Mouse (Mus musculus) hindbrain, embryonic 16.5 days (tissue): ENCODE results near the gene Clmn. TPM values are rescaled to one million over a fixed set of nuclear protein-coding genes. Genes with fewer than 3 reads are reported as not detected.
A peak's percentile ranks its signal among the peaks of the same experiment; 100 is the strongest.
"Not testable (repeated sequence)": the region's sequence is repeated elsewhere in the genome, so short reads cannot be mapped to it uniquely, and the experiment has no call there.

ENCODE experiments used
- ATAC-seq: fragments of 200-750 bp; cut with Nextera tagmentation; 2 replicates; pipeline ENCODE4 v1.8.0; 2017; ENCODE audit warnings: moderate TSS enrichment, moderate library complexity
- H3K27ac ChIP-seq: fragments of 300-500 bp; sonication (generic); 2 replicates; pipeline ENCODE4 v1.5.1; 2014; ENCODE audit warnings: low read depth, mild to moderate bottlenecking, control low read depth, low read length, moderate library complexity
- H3K27me3 ChIP-seq: fragments of 300-500 bp; sonication (generic); replicated peaks from 2 replicates; pipeline ENCODE4 v1.6.1; 2014; ENCODE audit warnings: low read length; ENCODE audit not compliant: control insufficient read depth, insufficient read depth
- H3K36me3 ChIP-seq: fragments of 300-500 bp; sonication (generic); 2 replicates; pipeline ENCODE4 v1.6.1; 2014; ENCODE audit warnings: mild to moderate bottlenecking, low read length, moderate library complexity, mixed read lengths; ENCODE audit not compliant: control insufficient read depth, insufficient read depth
- H3K4me1 ChIP-seq: fragments of 300-500 bp; sonication (generic); 2 replicates; pipeline ENCODE4 v1.6.1; 2014; ENCODE audit warnings: low read depth, low read length; ENCODE audit not compliant: control insufficient read depth, insufficient read depth
- H3K4me2 ChIP-seq: fragments of 300-500 bp; sonication (generic); 2 replicates; pipeline ENCODE4 v1.6.1; 2014; ENCODE audit warnings: mild to moderate bottlenecking, low read length, control low read depth, moderate library complexity
- H3K4me3 ChIP-seq: fragments of 300-500 bp; sonication (generic); 2 replicates; pipeline ENCODE4 v1.5.1; 2014; ENCODE audit warnings: mild to moderate bottlenecking, low read length, control low read depth, moderate library complexity
- H3K9ac ChIP-seq: fragments of 300-500 bp; sonication (generic); 2 replicates; pipeline ENCODE4 v1.6.1; 2014; ENCODE audit warnings: low read depth, mild to moderate bottlenecking, control low read depth, low read length, moderate library complexity
- H3K9me3 ChIP-seq: fragments of 300-500 bp; sonication (generic); 2 replicates; pipeline ENCODE4 v1.6.1; 2014; ENCODE audit warnings: mild to moderate bottlenecking, low read length, moderate library complexity; ENCODE audit not compliant: control insufficient read depth
- WGBS: fragments of 180-500 bp; shearing (Covaris S2); extraction: QIAGEN DNeasy Blood & Tissue Kit; methylation state at CpG from one replicate; pipeline ENCODE4 v1.1.7; 2014; 5-methylcytosine and 5-hydroxymethylcytosine counted together
- polyA plus RNA-seq: library from polyadenylated mRNA; unstranded; fragments of >200 nt; fragmentation: Nextera tagmentation; extraction: Ambion mirVana; gene quantifications from 2 replicates; pipeline ENCODE4 v1.2.1, GENCODE M21; 2015

Clmn gene
- polyA plus RNA-seq, 1 experiment from 2014 or later: 1.2 TPM

- Histone ChIP-seq H3K27me3 (no peaks in the 10 kb centered on the region), H3K36me3 (no peaks in the 10 kb centered on the region), H3K27ac (no peak overlapping the region), H3K9ac (no peak overlapping the region), H3K9me3 (no peaks in the 10 kb centered on the region), H3K4me2 (no peak overlapping the region), H3K4me1 (no peaks in the 10 kb centered on the region; the same call in none of the 2 replicates), H3K4me3 (no peak overlapping the region)
- ATAC-seq: 0 out of 2 replicates have a peak, but pooled peaks have one; percentile 38
- 46% methylated on average over 6 of the region's 6 CpGs for WGBS
These were observed 35.1 kb downstream of the Clmn start for GRCm38 (mm10) chr12:104829596-104830282.

- H3K4me2 ChIP-seq, ATAC-seq, H3K4me1 ChIP-seq, H3K9ac ChIP-seq, H3K36me3 ChIP-seq, H3K4me3 ChIP-seq, H3K9me3 ChIP-seq, H3K27ac ChIP-seq, H3K27me3 ChIP-seq: not testable (repeated sequence)
- 82% methylated on average over 4 of the region's 4 CpGs for WGBS
These were observed 35.9 kb downstream of the Clmn start for GRCm38 (mm10) chr12:104828986-104829385.

- Histone ChIP-seq H3K27ac (no peak overlapping the region), H3K4me1 (no peaks in the 10 kb centered on the region; the same call in none of the 2 replicates), H3K36me3 (no peaks in the 10 kb centered on the region), H3K9me3 (no peaks in the 10 kb centered on the region), H3K27me3 (no peaks in the 10 kb centered on the region), H3K4me2 (no peak overlapping the region), H3K9ac (no peak overlapping the region), H3K4me3 (no peak overlapping the region)
- WGBS: 39% methylated on average over 6 of the region's 6 CpGs
- no peak for ATAC-seq
These were observed 37.2 kb downstream of the Clmn start for GRCm38 (mm10) chr12:104827721-104828120.

DNA sequence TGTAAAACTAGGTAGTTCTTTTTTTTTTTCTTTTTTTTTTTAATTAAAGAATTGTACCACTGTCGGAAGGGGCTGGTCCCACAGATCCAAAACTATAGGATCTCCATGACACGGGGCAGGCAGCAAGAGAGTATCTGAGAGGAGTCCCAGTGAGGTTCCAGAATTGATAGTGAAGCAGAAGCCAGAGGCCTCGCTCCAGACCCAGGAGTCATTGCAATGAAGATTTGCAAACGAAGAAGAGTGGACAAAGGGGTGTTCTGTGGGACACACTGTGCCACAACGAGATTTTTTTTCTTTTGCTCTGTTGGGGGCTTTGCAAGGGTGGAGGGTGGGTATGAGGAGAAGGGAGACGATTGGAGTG is 40.0 kb downstream of the Clmn start:
- 38% methylated on average over 6 of the region's 6 CpGs for WGBS
- no peak overlapping the region for H3K4me2 ChIP-seq
- ATAC-seq: no peak
- H3K36me3 ChIP-seq: no peaks in the 10 kb centered on the region
- no peak overlapping the region for H3K9ac ChIP-seq
- H3K4me1 ChIP-seq: no peaks in the 10 kb centered on the region; the same call in none of the 2 replicates
- H3K4me3 ChIP-seq: no peak overlapping the region
- H3K9me3 ChIP-seq: no peaks in the 10 kb centered on the region
- H3K27me3 ChIP-seq: no peaks in the 10 kb centered on the region
- no peak overlapping the region for H3K27ac ChIP-seq

GRCm38 (mm10) chr12:104824244-104824906 is 40.5 kb downstream of the Clmn start:
- Histone ChIP-seq H3K27me3 (no peaks in the 10 kb centered on the region), H3K27ac (no peak overlapping the region), H3K9me3 (no peaks in the 10 kb centered on the region), H3K4me1 (no peaks in the 10 kb centered on the region; the same call in none of the 2 replicates), H3K9ac (no peak overlapping the region), H3K36me3 (no peaks in the 10 kb centered on the region), H3K4me3 (no peak overlapping the region), H3K4me2 (no peak overlapping the region)
- peak; percentile 73 for ATAC-seq
- 77% methylated on average over 12 of the region's 12 CpGs for WGBS

DNA sequence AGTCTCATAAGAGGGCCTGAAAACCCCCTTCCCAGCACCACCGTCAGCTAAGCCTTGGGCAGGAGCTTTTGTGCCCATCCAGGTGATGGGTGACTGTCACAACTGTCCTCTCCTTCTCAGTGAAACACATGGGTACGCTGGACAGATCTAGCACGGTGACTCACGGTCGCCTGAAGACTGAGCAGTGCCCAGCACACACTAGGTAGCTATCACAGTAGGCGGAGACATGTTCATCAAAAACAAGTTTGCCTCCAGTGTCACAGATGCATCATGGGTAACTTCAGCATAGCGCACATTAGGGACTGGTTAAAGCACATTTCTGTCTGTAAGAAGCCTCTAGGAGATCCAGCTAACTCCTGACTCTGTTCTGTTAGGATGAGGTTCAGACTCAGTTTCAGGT is 41.2 kb downstream of the Clmn start:
- no peak for ATAC-seq
- Histone ChIP-seq H3K4me3 (no peak overlapping the region), H3K4me1 (no peaks in the 10 kb centered on the region; the same call in none of the 2 replicates), H3K27ac (no peak overlapping the region), H3K27me3 (no peaks in the 10 kb centered on the region), H3K9me3 (no peaks in the 10 kb centered on the region), H3K36me3 (no peaks in the 10 kb centered on the region), H3K9ac (no peak overlapping the region), H3K4me2 (no peak overlapping the region)
- WGBS: 91% methylated on average over 7 of the region's 7 CpGs

DNA sequence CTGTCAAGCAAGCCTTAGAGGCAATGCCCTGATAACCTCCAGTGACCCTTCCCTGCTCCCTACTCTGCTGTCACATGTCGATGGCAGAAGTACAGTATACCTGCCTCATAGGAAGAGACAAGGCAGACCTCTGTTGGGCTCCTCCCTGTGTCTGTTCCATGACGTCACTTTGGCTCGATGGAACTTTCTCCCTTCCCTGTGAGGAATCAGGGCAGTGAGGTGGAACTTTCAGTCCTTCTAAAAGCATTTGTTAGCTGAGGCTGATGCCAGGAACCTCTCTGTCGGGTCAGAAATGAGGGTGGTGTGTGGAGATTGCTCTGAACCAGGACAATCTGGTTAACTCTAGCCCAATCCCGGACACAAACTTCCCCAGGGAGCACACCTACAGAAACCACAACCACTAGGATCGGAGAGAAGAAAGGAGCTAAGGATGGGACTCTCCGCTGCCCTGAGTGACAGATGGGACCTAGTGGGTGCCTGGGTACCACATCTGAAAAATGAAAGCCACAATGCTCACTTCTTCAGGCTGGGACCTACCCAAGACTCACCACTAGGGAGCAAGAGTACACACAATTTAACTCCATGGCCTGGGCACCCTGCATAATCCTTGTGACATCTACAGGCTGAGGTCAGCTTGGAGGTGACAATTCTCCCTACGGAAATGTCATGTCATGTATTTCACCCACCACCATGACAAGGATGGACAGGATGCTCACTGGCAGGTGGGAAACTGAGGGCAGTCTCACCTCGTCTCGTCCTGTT is 41.9 kb downstream of the Clmn start:
- Histone ChIP-seq H3K27ac (no peak overlapping the region), H3K9me3 (no peaks in the 10 kb centered on the region), H3K9ac (no peak overlapping the region), H3K4me1 (no peaks in the 10 kb centered on the region; the same call in none of the 2 replicates), H3K4me2 (no peak overlapping the region), H3K36me3 (no peaks in the 10 kb centered on the region), H3K27me3 (no peaks in the 10 kb centered on the region), H3K4me3 (no peak overlapping the region)
- no peak for ATAC-seq
- WGBS: 91% methylated on average over 10 of the region's 10 CpGs

DNA sequence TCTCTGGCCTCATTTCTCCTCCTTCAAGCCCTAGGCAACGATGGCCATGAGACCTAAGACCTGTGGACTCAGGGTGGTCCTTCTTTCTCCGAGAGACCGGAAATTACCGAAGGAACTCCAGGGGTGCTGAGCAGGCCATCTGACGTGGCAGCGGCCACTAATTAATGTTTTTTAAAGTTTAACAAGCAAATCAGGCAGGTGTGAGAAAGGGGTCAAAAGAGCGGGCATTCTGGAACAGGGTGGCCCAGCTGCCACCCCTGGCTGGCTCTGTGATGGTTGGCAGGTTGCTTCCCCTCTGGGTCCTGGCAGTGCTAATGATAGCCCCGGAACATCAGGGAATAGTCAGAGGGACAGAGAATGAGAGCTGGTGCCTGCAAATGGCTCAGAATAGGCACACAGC is 42.7 kb downstream of the Clmn start:
- Histone ChIP-seq H3K9me3 (no peaks in the 10 kb centered on the region), H3K4me1 (peaks cover 4% of the 10 kb centered on the region), H3K4me3 (no peak overlapping the region), H3K27me3 (no peaks in the 10 kb centered on the region), H3K27ac (no peak overlapping the region), H3K4me2 (no peak overlapping the region), H3K36me3 (no peaks in the 10 kb centered on the region), H3K9ac (no peak overlapping the region)
- ATAC-seq: no peak
- 64% methylated on average over 8 of the region's 8 CpGs for WGBS

GRCm38 (mm10) chr12:104820061-104820460 is 44.8 kb downstream of the Clmn start:
- H3K36me3 ChIP-seq: no peaks in the 10 kb centered on the region
- H3K27me3 ChIP-seq: no peaks in the 10 kb centered on the region
- H3K9ac ChIP-seq: no peak overlapping the region
- H3K9me3 ChIP-seq: no peaks in the 10 kb centered on the region
- ATAC-seq: no peak
- no peak overlapping the region for H3K4me2 ChIP-seq
- H3K4me3 ChIP-seq: no peak overlapping the region
- H3K4me1 ChIP-seq: peaks cover 4% of the 10 kb centered on the region
- no peak overlapping the region for H3K27ac ChIP-seq
- WGBS: 78% methylated on average over 5 of the region's 5 CpGs
